9 mouse cellular contexts compared by ENCODE assay signal in the genomic region with DNA sequence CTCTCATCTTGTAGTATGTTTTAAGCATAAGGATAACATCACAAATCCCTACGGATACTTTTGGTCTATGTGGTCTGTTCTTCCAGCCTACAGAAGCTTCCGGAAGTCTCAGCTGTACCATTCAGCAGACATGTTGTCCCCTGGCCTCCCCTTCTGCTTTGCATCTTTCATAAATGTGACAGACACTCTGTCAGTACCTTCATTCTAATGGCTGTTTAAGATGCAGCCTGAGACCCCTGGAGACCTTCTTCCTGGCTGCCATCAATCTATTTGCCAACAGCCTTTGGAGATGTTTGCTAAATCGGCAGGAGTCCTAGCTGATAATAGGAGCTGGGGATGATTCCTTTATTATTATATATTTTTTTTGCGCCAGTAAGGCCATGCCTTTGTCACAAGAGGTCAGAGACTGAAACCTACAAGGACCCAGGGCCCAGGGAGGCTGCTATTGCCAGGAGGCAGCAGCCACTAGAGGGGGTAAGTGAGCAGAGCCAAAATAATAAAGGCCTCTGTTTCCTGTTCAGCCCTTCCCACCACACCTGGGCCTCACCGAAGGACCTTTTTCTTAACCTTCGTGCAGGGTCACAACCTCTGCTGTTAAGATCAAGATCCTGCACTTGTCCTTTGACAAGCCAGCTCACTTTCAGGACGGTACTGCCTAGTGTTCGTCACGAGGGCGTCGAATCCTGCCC. TPM values are rescaled to one million over a fixed set of nuclear protein-coding genes. Genes with fewer than 3 reads are reported as not detected.
DNase-seq lines count a peak whose midpoint lies in the region; TF ChIP-seq lines count a peak whose summit lies in the region.
"Had no signal": no experiment of that assay in that cellular context is flagged by ENCODE, and none has a peak within 500 bp of the region (broad histone marks: within the 10 kb centered on the region; RNA-seq: fewer than 3 reads in every experiment).

No protein-coding gene starts in this region.

- no peak for TF ChIP-seq EP300 in MEL (IDR thresholded peaks at IDR 0.05; ENCODE audit: low read depth in 1 of 2, low read length in 2 of 2)

- no peak for TF ChIP-seq POLR2A in MEL (IDR thresholded peaks at IDR 0.05; ENCODE audit: control insufficient read depth in 1 of 2, insufficient read depth in 1 of 2, low read depth in 1 of 2, low read length in 2 of 2, poor library complexity in 1 of 2)

- peak; percentile 56 for TF ChIP-seq RAD21 in MEL (IDR thresholded peaks at IDR 0.05; ENCODE audit: low read depth, low read length)

- no peaks in the 10 kb centered on the region for H3K4me1 ChIP-seq in MEL (ENCODE audit: control insufficient read depth in 1 of 2, insufficient read depth in 2 of 2, low read length in 2 of 2)

- TF ChIP-seq CTCF in MEL (IDR thresholded peaks at IDR 0.05 in 2 of 3, conservative IDR thresholded peaks at IDR 0.05 in 1 of 3; ENCODE audit: control insufficient read depth in 1 of 3, insufficient read depth in 1 of 3, low read depth in 2 of 3, low read length in 3 of 3, poor library complexity in 1 of 3, severe bottlenecking in 1 of 3) = peak; percentile 74 to 83 (median 81)

- no peak overlapping the region for H3K9ac ChIP-seq in MEL (ENCODE audit: control insufficient read depth, low read depth, low read length, poor library complexity, severe bottlenecking)

- DNase-seq in kidney, postnatal 4 days = peak; percentile 21 to 33
- no peak for DNase-seq in kidney, adult 11 months
- peak; percentile 52 for DNase-seq in MEL (ENCODE audit: low read depth, low spot score)
- DNase-seq in embryo, embryonic 11 days = peak; percentile 66
- peak; percentile 21 for DNase-seq in lung, postnatal 25 days (ENCODE audit: low spot score)
- peak; percentile 33 to 74 for DNase-seq in thymus, postnatal 10 days (ENCODE audit: low spot score in 2 of 2)
- DNase-seq in layer of hippocampus, adult 9-10 months (ENCODE audit: low spot score) = no peak
- DNase-seq in ovary, postnatal 10 days (ENCODE audit: low spot score) = no peak

- H3K9me3 ChIP-seq in MEL (replicated peaks; ENCODE audit: insufficient read depth, low read length) = no peaks in the 10 kb centered on the region

- H3K79me2 ChIP-seq in MEL (ENCODE audit: control insufficient read depth, insufficient read depth, low read length, poor library complexity) = no peaks in the 10 kb centered on the region

- H3K4me3 ChIP-seq in MEL (ENCODE audit: control insufficient read depth in 1 of 2, insufficient read depth in 1 of 2, low read depth in 2 of 2, low read length in 2 of 2) = no peak overlapping the region
- H3K4me3 ChIP-seq: megakaryocyte, embryonic 14.5 days had no signal

- H3K27ac ChIP-seq in MEL (ENCODE audit: control insufficient read depth, low read depth, low read length) = no peak overlapping the region

- H3K36me3 ChIP-seq in MEL (ENCODE audit: control insufficient read depth in 1 of 2, insufficient read depth in 2 of 2, low read length in 2 of 2) = no peaks in the 10 kb centered on the region

- no peaks in the 10 kb centered on the region for H3K27me3 ChIP-seq in MEL (ENCODE audit: control insufficient read depth in 1 of 2, insufficient read depth in 2 of 2, low read length in 2 of 2)

TF ChIP-seq in MEL, 35 proteins besides CTCF, POLR2A, EP300 and RAD21:
- TF ChIP-seq ELF1 (IDR thresholded peaks at IDR 0.05; ENCODE audit: low read depth, low read length) (0 out of 2 replicates have a peak, but pooled peaks have one; percentile 20), ZNF384 (IDR thresholded peaks at IDR 0.05; ENCODE audit: low read depth, low read length) (no peak), SMC3 (IDR thresholded peaks at IDR 0.05; ENCODE audit: low read depth, low read length) (peak; percentile 83), ZC3H11A (IDR thresholded peaks at IDR 0.05; ENCODE audit: low read depth, low read length) (peak; percentile 63), NELFE (IDR thresholded peaks at IDR 0.05; ENCODE audit: low read depth, low read length) (no peak)

RNA-seq across cellular contexts. Expression of gene Dusp27, which starts 24.7 kb away (rescaled TPM):
- total RNA-seq in MEL (2012; rRNA removed) = not detected in 2 replicates
- polyA plus RNA-seq in MEL (2012; ENCODE audit: insufficient read depth in 1 of 2, insufficient read length in 2 of 2, low read depth in 1 of 2, low replicate concordance in 2 of 2, missing spikeins in 1 of 2) = not detected

RNA-seq across cellular contexts. Expression of gene Gpa33, which starts 27.0 kb away (rescaled TPM):
- total RNA-seq in MEL (2012; rRNA removed) = not detected in 2 replicates
- polyA plus RNA-seq in MEL (2012; ENCODE audit: insufficient read depth in 1 of 2, insufficient read length in 2 of 2, low read depth in 1 of 2, low replicate concordance in 2 of 2, missing spikeins in 1 of 2) = not detected

Comparison
In these comparisons a context has a peak if more than half of its experiments do, and no peak if none do; other contexts are left out.
1. DNase-seq: peak in kidney, postnatal 4 days (2 of 2), MEL (single experiment), embryo, embryonic 11 days (single experiment), lung, postnatal 25 days (single experiment) and thymus, postnatal 10 days (2 of 2); none in kidney, adult 11 months (single experiment), layer of hippocampus, adult 9-10 months (single experiment) and ovary, postnatal 10 days (single experiment).